ENCODE assay signal across 7 mouse cellular contexts in the genomic region with DNA sequence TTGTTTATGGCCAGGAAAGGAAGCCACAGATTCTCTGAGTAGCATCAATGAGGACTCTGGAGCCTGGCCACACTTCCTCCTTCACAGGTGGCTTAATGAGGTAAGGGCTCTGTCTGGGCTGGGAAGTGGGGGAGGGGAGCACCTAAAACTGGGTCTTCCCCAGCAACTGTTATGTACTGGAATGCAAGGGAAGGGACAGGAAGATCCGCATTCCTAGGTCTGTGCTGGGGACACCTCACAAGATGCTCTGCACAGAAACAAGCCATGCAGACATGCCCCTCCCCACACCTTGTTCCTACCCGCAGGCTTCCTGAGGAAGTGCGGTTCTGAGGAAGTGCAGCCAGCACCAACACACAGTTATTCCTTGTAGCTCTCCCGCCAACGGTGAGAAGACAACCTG. TPM values are rescaled to one million over a fixed set of nuclear protein-coding genes. Genes with fewer than 3 reads are reported as not detected.
DNase-seq lines count a peak whose midpoint lies in the region; ATAC-seq and TF ChIP-seq lines count a peak whose summit lies in the region.

No protein-coding gene starts in this region.

- no peak for ATAC-seq in kidney, embryonic 16.5 days (ENCODE audit: low FRiP score, low TSS enrichment)
- ATAC-seq in limb, embryonic 14.5 days (ENCODE audit: low FRiP score, low read depth) = 0 out of 2 replicates have a peak, but pooled peaks have one; percentile 32

- peaks cover 27% of the 10 kb centered on the region for H3K4me1 ChIP-seq in kidney, embryonic 16.5 days (ENCODE audit: insufficient read depth, low read length)
- peaks cover 32% of the 10 kb centered on the region for H3K4me1 ChIP-seq in limb, embryonic 14.5 days (ENCODE audit: control insufficient read depth, insufficient read depth, low read length)

- no peak for DNase-seq in kidney, adult 9 months
- DNase-seq in CD4-positive, CD25-positive, alpha-beta regulatory T cell, adult 2 months (ENCODE audit: low read depth, low spot score) = peak; percentile 31
- peak; percentile 64 for DNase-seq in Muller cell, postnatal 12 days (ENCODE audit: inconsistent ontology term)
- peak; percentile 42 for DNase-seq in limb, embryonic 14.5 days (ENCODE audit: low spot score)
- no peak for DNase-seq in layer of hippocampus, adult 18-20 months (ENCODE audit: low spot score in 2 of 2)
- no peak for DNase-seq in gastrocnemius, postnatal 14 days

- no peaks in the 10 kb centered on the region for H3K9me3 ChIP-seq in kidney, embryonic 16.5 days (ENCODE audit: low read length)
- no peaks in the 10 kb centered on the region for H3K9me3 ChIP-seq in limb, embryonic 14.5 days (ENCODE audit: control insufficient read depth, low read length)

- H3K27me3 ChIP-seq in kidney, embryonic 16.5 days (ENCODE audit: insufficient read depth, low read length) = no peaks in the 10 kb centered on the region
- H3K27me3 ChIP-seq in limb, embryonic 14.5 days (ENCODE audit: control insufficient read depth, insufficient read depth, low read length) = no peaks in the 10 kb centered on the region

- no peak overlapping the region for H3K4me3 ChIP-seq in kidney, embryonic 16.5 days (ENCODE audit: low read length)
- H3K4me3 ChIP-seq in limb, embryonic 14.5 days (replicated peaks; ENCODE audit: low read length) = no peak overlapping the region

- H3K27ac ChIP-seq in kidney, embryonic 16.5 days (ENCODE audit: low read length) = 0 out of 2 replicates have a peak overlapping the region, but pooled peaks have one; percentile 21
- no peak overlapping the region for H3K27ac ChIP-seq in limb, embryonic 14.5 days (replicated peaks; ENCODE audit: low read depth, low read length)

- no peaks in the 10 kb centered on the region for H3K36me3 ChIP-seq in kidney, embryonic 16.5 days (ENCODE audit: insufficient read depth, low read length)
- no peaks in the 10 kb centered on the region for H3K36me3 ChIP-seq in limb, embryonic 14.5 days (ENCODE audit: control insufficient read depth, insufficient read depth, low read length)

- H3K4me2 ChIP-seq in kidney, embryonic 16.5 days (replicated peaks; ENCODE audit: low read depth, low read length) = no peak overlapping the region
- H3K4me2 ChIP-seq in limb, embryonic 14.5 days (replicated peaks; ENCODE audit: low read depth, low read length, severe bottlenecking) = no peak overlapping the region

- intact Hi-C loops in gastrocnemius, postnatal 14 days (cut with DNase I; ENCODE audit: low total_unique reads) = no loop called here

- no peak overlapping the region for H3K9ac ChIP-seq in kidney, embryonic 16.5 days (replicated peaks; ENCODE audit: low read length)
- H3K9ac ChIP-seq in limb, embryonic 14.5 days (ENCODE audit: low read depth, low read length, severe bottlenecking) = no peak overlapping the region

- no peak for TF ChIP-seq POLR2A in limb, embryonic 14.5 days (IDR thresholded peaks at IDR 0.05; ENCODE audit: borderline replicate concordance, extremely low read depth, insufficient read depth, insufficient read length)

- WGBS in kidney, embryonic 16.5 days = 42% methylated on average over 5 of the region's 5 CpGs
- WGBS in limb, embryonic 14.5 days = 22% methylated on average over 5 of the region's 5 CpGs

RNA-seq across cellular contexts. Expression of a gene that starts 46.4 kb away (rescaled TPM):
- 18.1 and 18.3 TPM in 2 replicates for polyA plus RNA-seq in kidney, embryonic 16.5 days (2015; fragmentation: Nextera tagmentation; extraction: Ambion mirVana)
- 21.6 and 24.8 TPM in 2 replicates for polyA plus RNA-seq in limb, embryonic 14.5 days (2012; rRNA removed)
- 11.6 and 12.4 TPM in 2 replicates for polyA plus RNA-seq in limb, embryonic 14.5 days (2014; fragmentation: Nextera tagmentation; extraction: Ambion mirVana)
- total RNA-seq in layer of hippocampus, adult 18-20 months (2021) = 10 to 100 TPM; 62.3 to 68.6 TPM
- 10 to 100 TPM in 1 of 2 experiments, 1 to 10 TPM in 1; 8.8 to 10.1 TPM for total RNA-seq in gastrocnemius, postnatal 14 days (2021)

Comparison
In these comparisons a context has a peak if more than half of its experiments do, and no peak if none do; other contexts are left out.
1. DNase-seq: peak in CD4-positive, CD25-positive, alpha-beta regulatory T cell, adult 2 months (single experiment), Muller cell, postnatal 12 days (single experiment) and limb, embryonic 14.5 days (single experiment); none in kidney, adult 9 months (single experiment), layer of hippocampus, adult 18-20 months (0 of 2) and gastrocnemius, postnatal 14 days (single experiment).
2. RNA of a gene that starts 46.4 kb away (total RNA-seq): 62.3 to 68.6 TPM in layer of hippocampus, adult 18-20 months; 8.8 to 10.1 TPM in gastrocnemius, postnatal 14 days; every median in the first group is over 4 times any median in the second.